Mouse (Mus musculus): ENCODE data around the gene 2310061N02Rik.
A peak's percentile ranks its signal among the peaks of the same experiment; 100 is the strongest.

DNA sequence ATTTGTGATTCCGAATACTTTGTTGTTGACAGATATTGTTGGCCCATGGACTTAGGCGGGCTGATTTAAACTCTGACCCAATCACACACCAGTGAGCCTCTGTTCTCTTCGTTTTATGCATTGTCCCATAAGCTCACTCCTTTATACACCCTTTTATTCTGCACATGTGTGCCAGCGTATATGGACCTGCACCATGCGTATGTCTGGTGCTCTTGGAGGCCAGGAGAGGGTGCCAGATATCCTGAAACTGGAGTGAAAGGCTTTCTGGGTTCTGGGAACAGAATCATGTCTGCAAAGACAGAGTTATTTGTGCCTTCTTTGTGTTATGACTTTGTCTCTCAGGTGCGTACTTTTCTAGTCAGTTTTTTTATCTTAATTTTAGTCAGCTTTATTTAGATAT is 3.5 kb upstream of the 2310061N02Rik start:
- TF ChIP-seq CTCF (conservative IDR thresholded peaks at IDR 0.05; ENCODE audit: insufficient read depth, insufficient read length, low read depth, low read length) (peak; percentile 51; the same call in 1 of the 2 replicates), POLR2A (IDR thresholded peaks at IDR 0.05; ENCODE audit: low read depth, low read length) (no peak)

Measured in kidney, adult 2 months (tissue).